Comparison of ENCODE assay signal across 7 mouse cellular contexts in genomic region chr11:68967337-68968282, GRCm38 (mm10). TPM values are rescaled to one million over a fixed set of nuclear protein-coding genes. Genes with fewer than 3 reads are reported as not detected.
DNase-seq lines count a peak whose midpoint lies in the region; ATAC-seq lines count a peak whose summit lies in the region.

Gene Slc25a35 (plus strand): TSS chr11:68968131.

- peak within 1 kb of the TSS; percentile 62 for H3K4me3 ChIP-seq in intestine, embryonic 16.5 days (ENCODE audit: low read length)
- H3K4me3 ChIP-seq in midbrain, embryonic 11.5 days (ENCODE audit: low read depth, low read length): peak within 1 kb of the TSS; percentile 33

- no peaks in the 10 kb centered on the region for H3K27me3 ChIP-seq in intestine, embryonic 16.5 days (replicated peaks; ENCODE audit: control insufficient read depth, insufficient read depth, low read length)
- no peaks in the 10 kb centered on the region; the same call in 1 of the 2 replicates for H3K27me3 ChIP-seq in midbrain, embryonic 11.5 days (ENCODE audit: control insufficient read depth, insufficient read depth, low read length)

- intact Hi-C loops in left cerebral cortex, postnatal 36 days (cut with DNase I): loop anchor here (5.0 kb wide), 1 partner anchor 65 kb away; the partner anchor contains the start of gene Rpl26

- H3K9me3 ChIP-seq in intestine, embryonic 16.5 days (ENCODE audit: control insufficient read depth, low read length): no peaks in the 10 kb centered on the region
- H3K9me3 ChIP-seq in midbrain, embryonic 11.5 days (ENCODE audit: control insufficient read depth, low read length): no peaks in the 10 kb centered on the region

- H3K27ac ChIP-seq in intestine, embryonic 16.5 days (ENCODE audit: low read length): no peak within 1 kb of the TSS
- H3K27ac ChIP-seq in midbrain, embryonic 11.5 days (ENCODE audit: low read depth, low read length): no peak within 1 kb of the TSS

- H3K4me1 ChIP-seq in intestine, embryonic 16.5 days (ENCODE audit: control insufficient read depth, insufficient read depth, low read length): peaks cover 20% of the 10 kb centered on the region
- H3K4me1 ChIP-seq in midbrain, embryonic 11.5 days (ENCODE audit: control insufficient read depth, insufficient read depth, low read length): peaks cover 2% of the 10 kb centered on the region; the same call in 1 of the 2 replicates

- peak; percentile 91 for DNase-seq in adrenal gland, adult 8-10 months
- DNase-seq in embryo, embryonic 9.5 days (ENCODE audit: extremely low spot score): peak; percentile 85
- DNase-seq in gastrocnemius, postnatal 4 days (ENCODE audit: low spot score in 2 of 2): peak; percentile 77 to 89
- peak; percentile 93 for DNase-seq in left cerebral cortex, postnatal 36 days (ENCODE audit: low spot score in 2 of 2)
- DNase-seq in midbrain, embryonic 11.5 days (ENCODE audit: low spot score, missing footprints): peak; percentile 95
- DNase-seq in skeletal muscle tissue, adult 2 months (ENCODE audit: low read depth, low spot score): peak; percentile 90

- no peaks in the 10 kb centered on the region for H3K36me3 ChIP-seq in intestine, embryonic 16.5 days (ENCODE audit: control insufficient read depth, insufficient read depth, low read length)
- H3K36me3 ChIP-seq in midbrain, embryonic 11.5 days (ENCODE audit: control insufficient read depth, insufficient read depth, low read length): no peaks in the 10 kb centered on the region

- peak within 1 kb of the TSS; percentile 93 for H3K4me2 ChIP-seq in intestine, embryonic 16.5 days (ENCODE audit: low read depth, low read length)
- H3K4me2 ChIP-seq in midbrain, embryonic 11.5 days: peak within 1 kb of the TSS; percentile 77

- H3K9ac ChIP-seq in intestine, embryonic 16.5 days (ENCODE audit: low read depth, low read length): peak within 1 kb of the TSS; percentile 70
- peak within 1 kb of the TSS; percentile 50 for H3K9ac ChIP-seq in midbrain, embryonic 11.5 days (ENCODE audit: low read length)

- peak; percentile 98 for ATAC-seq in intestine, embryonic 16.5 days
- peak; percentile 96 for ATAC-seq in midbrain, embryonic 11.5 days (ENCODE audit: low FRiP score)

- WGBS in intestine, embryonic 16.5 days: under 1% methylated on average over 50 of the region's 50 CpGs
- under 1% methylated on average over 50 of the region's 50 CpGs for WGBS in midbrain, embryonic 11.5 days

RNA-seq across cellular contexts. Expression of gene Slc25a35, which starts in this region (rescaled TPM):
- 10 to 100 TPM; 14.7 to 35.0 (median 28.1) TPM for total RNA-seq in adrenal gland, adult 8-10 months (2022)
- 1 to 10 TPM; 1.1 to 2.7 TPM for total RNA-seq in gastrocnemius, postnatal 4 days (2021)
- polyA plus RNA-seq in intestine, embryonic 16.5 days (2015; fragmentation: Nextera tagmentation; extraction: Ambion mirVana): 3.5 and 3.8 TPM in 2 replicates
- 1 to 10 TPM; 5.7 to 6.1 TPM for total RNA-seq in left cerebral cortex, postnatal 36 days (2021)
- polyA plus RNA-seq in midbrain, embryonic 11.5 days (2014; fragmentation: Nextera tagmentation; extraction: Ambion mirVana): 1.1 and 1.2 TPM in 2 replicates
